Mouse (Mus musculus): ENCODE data around the gene Abhd2.

- TF ChIP-seq CTCF (IDR thresholded peaks at IDR 0.05; ENCODE audit: control insufficient read depth, insufficient read depth, low read length) (no peak), POLR2A (IDR thresholded peaks at IDR 0.05; ENCODE audit: borderline replicate concordance, control insufficient read depth, low read depth, low read length) (no peak)
These were observed 63.4 kb downstream of the Abhd2 start for GRCm38 (mm10) chr7:79336362-79336910.

Measured in bone marrow, adult 2 months (tissue).